Mouse (Mus musculus) 3134 (cell line): ENCODE results near the gene Slc25a13.

ENCODE experiments used
- DNase-seq: peaks from one replicate; pipeline ENCODE4 v3.0.0-alpha.2; 2011; ENCODE audit warnings: low spot score; ENCODE audit not compliant: insufficient read length; ENCODE audit errors: extremely low read depth

Gene Slc25a13

GRCm38 (mm10) chr6:6121904-6122303 is 95.1 kb downstream of the Slc25a13 start:
- no peak for DNase-seq

- DNase-seq: no peak
These were observed 96.1 kb downstream of the Slc25a13 start for GRCm38 (mm10) chr6:6120841-6121240.

GRCm38 (mm10) chr6:6115771-6116170 is 101.2 kb downstream of the Slc25a13 start:
- DNase-seq: no peak

GRCm38 (mm10) chr6:6113776-6114175 is 103.2 kb downstream of the Slc25a13 start:
- no peak for DNase-seq

- no peak for DNase-seq
These were observed 104.0 kb downstream of the Slc25a13 start for GRCm38 (mm10) chr6:6112767-6113528.

GRCm38 (mm10) chr6:6107419-6107966 is 109.5 kb downstream of the Slc25a13 start:
- no peak for DNase-seq

- DNase-seq: no peak
These were observed 111.4 kb downstream of the Slc25a13 start for GRCm38 (mm10) chr6:6105586-6105985.

GRCm38 (mm10) chr6:6103469-6103868 is 113.5 kb downstream of the Slc25a13 start:
- DNase-seq: no peak

- DNase-seq: no peak
These were observed 115.4 kb downstream of the Slc25a13 start for GRCm38 (mm10) chr6:6101605-6102004.

GRCm38 (mm10) chr6:6100892-6101480 is 116.0 kb downstream of the Slc25a13 start:
- DNase-seq: no peak

GRCm38 (mm10) chr6:6093978-6094377 is 123.0 kb downstream of the Slc25a13 start:
- DNase-seq: no peak

GRCm38 (mm10) chr6:6093522-6093921 is 123.5 kb downstream of the Slc25a13 start:
- no peak for DNase-seq

- DNase-seq: no peak
These were observed 124.5 kb downstream of the Slc25a13 start for GRCm38 (mm10) chr6:6092497-6092896.

GRCm38 (mm10) chr6:6091016-6091415 is 126.0 kb downstream of the Slc25a13 start:
- no peak for DNase-seq

- no peak for DNase-seq
These were observed 128.8 kb downstream of the Slc25a13 start for GRCm38 (mm10) chr6:6088151-6088550.

- no peak for DNase-seq
These were observed 136.5 kb downstream of the Slc25a13 start for GRCm38 (mm10) chr6:6080484-6080883.

- no peak for DNase-seq
These were observed 139.7 kb downstream of the Slc25a13 start for GRCm38 (mm10) chr6:6077234-6077633.

- DNase-seq: no peak
These were observed 141.0 kb downstream of the Slc25a13 start for GRCm38 (mm10) chr6:6075940-6076447.

- DNase-seq: no peak
These were observed 145.9 kb downstream of the Slc25a13 start for GRCm38 (mm10) chr6:6071038-6071437.

- DNase-seq: no peak
These were observed 147.0 kb downstream of the Slc25a13 start for GRCm38 (mm10) chr6:6070015-6070414.

GRCm38 (mm10) chr6:6067201-6067600 is 149.8 kb downstream of the Slc25a13 start:
- no peak for DNase-seq

GRCm38 (mm10) chr6:6058548-6058947 is 158.4 kb downstream of the Slc25a13 start:
- DNase-seq: no peak
